Comparison of ENCODE assay signal across 11 mouse cellular contexts in the genomic region with DNA sequence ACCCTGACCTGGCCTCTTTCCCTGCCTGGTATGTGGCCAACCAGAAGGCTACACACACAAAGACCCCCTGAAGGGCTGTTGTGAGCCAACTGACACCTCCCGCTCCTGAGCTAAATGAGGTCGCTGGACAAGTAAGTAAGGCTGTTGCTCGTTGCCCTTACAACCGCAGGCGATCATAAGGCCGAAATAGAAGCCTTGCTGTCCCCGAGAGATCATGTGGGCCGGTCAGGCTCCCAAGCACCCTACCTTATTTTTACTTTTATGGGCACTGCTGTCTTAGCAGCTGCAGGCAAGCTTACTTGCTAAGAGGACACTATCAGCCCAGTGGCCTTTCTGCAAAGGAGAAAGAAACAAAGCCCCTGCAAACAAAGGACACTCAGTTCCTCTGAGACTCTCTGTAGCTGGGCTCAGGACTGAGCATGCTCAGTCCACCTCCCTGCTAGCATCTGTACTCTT. TPM values are rescaled to one million over a fixed set of nuclear protein-coding genes. Genes with fewer than 3 reads are reported as not detected.
DNase-seq lines count a peak whose midpoint lies in the region; ATAC-seq and TF ChIP-seq lines count a peak whose summit lies in the region.
"Had no signal": no experiment of that assay in that cellular context is flagged by ENCODE, and none has a peak within 500 bp of the region (broad histone marks: within the 10 kb centered on the region; RNA-seq: fewer than 3 reads in every experiment).

No protein-coding gene starts in this region.

- H3K36me3 ChIP-seq in forebrain, embryonic 10.5 days (replicated peaks) = peaks cover 4% of the 10 kb centered on the region; the same call in 1 of the 2 replicates
- peaks cover 19% of the 10 kb centered on the region for H3K36me3 ChIP-seq in hindbrain, embryonic 13.5 days

- peaks cover 33% of the 10 kb centered on the region for H3K4me1 ChIP-seq in forebrain, embryonic 10.5 days
- peaks cover 28% of the 10 kb centered on the region for H3K4me1 ChIP-seq in hindbrain, embryonic 13.5 days (replicated peaks)

- peaks cover 18% of the 10 kb centered on the region for H3K27me3 ChIP-seq in forebrain, embryonic 10.5 days (ENCODE audit: poor library complexity, severe bottlenecking)
- H3K27me3 ChIP-seq in hindbrain, embryonic 13.5 days = no peaks in the 10 kb centered on the region

- peak; percentile 83 for DNase-seq in brain, embryonic 14.5 days (ENCODE audit: low read depth)
- peak; percentile 51 for DNase-seq in forebrain, embryonic 10.5 days (ENCODE audit: extremely low spot score, low spot score)
- DNase-seq in neural tube, embryonic 10.5 days (ENCODE audit: extremely low spot score, low spot score) = peak; percentile 42
- no peak for DNase-seq in adrenal gland, adult 2 months
- no peak for DNase-seq in left cerebral cortex, adult 9 months (ENCODE audit: low spot score in 2 of 2)
- no peak for DNase-seq in left cerebral cortex, postnatal 36 days (ENCODE audit: low spot score in 2 of 2)
- DNase-seq: heart, postnatal 14 days; kidney, postnatal 36 days; thymus, adult 18-20 months had no signal

- TF ChIP-seq POLR2A in brain, embryonic 14.5 days (IDR thresholded peaks at IDR 0.05; ENCODE audit: borderline replicate concordance, extremely low read depth, insufficient read depth, insufficient read length, poor library complexity, severe bottlenecking) = no peak

- H3K4me3 ChIP-seq in forebrain, embryonic 10.5 days = peak overlapping the region; percentile 29; the same call in 1 of the 2 replicates
- H3K4me3 ChIP-seq in hindbrain, embryonic 13.5 days = no peak overlapping the region

- WGBS in forebrain, embryonic 10.5 days = 5% methylated on average over 8 of the region's 8 CpGs
- 2% methylated on average over 8 of the region's 8 CpGs for WGBS in hindbrain, embryonic 13.5 days

- intact Hi-C loops in left cerebral cortex, postnatal 36 days (cut with DNase I) = loop anchor here (10.0 kb wide), 1 partner anchor 182 kb away; no protein-coding TSS in a partner anchor

- TF ChIP-seq CTCF in brain, embryonic 14.5 days (IDR thresholded peaks at IDR 0.05; ENCODE audit: borderline replicate concordance, extremely low read depth, insufficient read depth, insufficient read length) = no peak

- H3K9me3 ChIP-seq in forebrain, embryonic 10.5 days = 0 out of 2 replicates have a peak, but pooled peaks cover 4% of the 10 kb centered on the region
- no peaks in the 10 kb centered on the region for H3K9me3 ChIP-seq in hindbrain, embryonic 13.5 days

- no peak for ATAC-seq in hindbrain, embryonic 13.5 days (ENCODE audit: low FRiP score)

- H3K27ac ChIP-seq in forebrain, embryonic 10.5 days = peak overlapping the region; percentile 86
- peak overlapping the region; percentile 88 for H3K27ac ChIP-seq in hindbrain, embryonic 13.5 days

- H3K9ac ChIP-seq in hindbrain, embryonic 13.5 days = peak overlapping the region; percentile 60

- H3K4me2 ChIP-seq in hindbrain, embryonic 13.5 days = peak overlapping the region; percentile 37; the same call in 1 of the 2 replicates

RNA-seq across cellular contexts. Expression of a gene that starts 17.3 kb away (rescaled TPM):
- not detected in 2 replicates for polyA plus RNA-seq in brain, embryonic 14.5 days (2012; rRNA removed)
- polyA plus RNA-seq in forebrain, embryonic 10.5 days (2016; fragmentation: Nextera tagmentation; extraction: Ambion mirVana) = not detected in 2 replicates
- not detected in 2 replicates for polyA plus RNA-seq in hindbrain, embryonic 13.5 days (2015; fragmentation: Nextera tagmentation; extraction: Ambion mirVana)
- not detected for total RNA-seq in adrenal gland, adult 2 months (2021)
- not detected in 2 replicates for polyA plus RNA-seq in adrenal gland, adult 2 months (2012; rRNA removed)
- total RNA-seq in left cerebral cortex, postnatal 36 days (2021) = not detected
- total RNA-seq: heart, postnatal 14 days; liver, adult 2 months had no signal
- polyA plus RNA-seq: liver, adult 2 months had no signal

RNA-seq across cellular contexts. Expression of a gene that starts 49.6 kb away (rescaled TPM):
- 46.4 and 50.9 TPM in 2 replicates for polyA plus RNA-seq in brain, embryonic 14.5 days (2012; rRNA removed)
- polyA plus RNA-seq in forebrain, embryonic 10.5 days (2016; fragmentation: Nextera tagmentation; extraction: Ambion mirVana) = 11.3 and 12.1 TPM in 2 replicates
- 39.6 and 40.4 TPM in 2 replicates for polyA plus RNA-seq in hindbrain, embryonic 13.5 days (2015; fragmentation: Nextera tagmentation; extraction: Ambion mirVana)
- 1 to 10 TPM; 4.9 to 5.2 TPM for total RNA-seq in adrenal gland, adult 2 months (2021)
- polyA plus RNA-seq in adrenal gland, adult 2 months (2012; rRNA removed) = 1.2 and 1.9 TPM in 2 replicates
- total RNA-seq in left cerebral cortex, postnatal 36 days (2021) = 100 to 1,000 TPM; 201 to 207 TPM
- polyA plus RNA-seq: liver, adult 2 months had no signal

Comparison
In these comparisons a context has a peak if more than half of its experiments do, and no peak if none do; other contexts are left out.
1. DNase-seq: peak in brain, embryonic 14.5 days (single experiment), forebrain, embryonic 10.5 days (single experiment) and neural tube, embryonic 10.5 days (single experiment); none in adrenal gland, adult 2 months (single experiment), left cerebral cortex, adult 9 months (0 of 2) and left cerebral cortex, postnatal 36 days (0 of 2).